21 mouse cellular contexts compared by ENCODE assay signal in the genomic region with DNA sequence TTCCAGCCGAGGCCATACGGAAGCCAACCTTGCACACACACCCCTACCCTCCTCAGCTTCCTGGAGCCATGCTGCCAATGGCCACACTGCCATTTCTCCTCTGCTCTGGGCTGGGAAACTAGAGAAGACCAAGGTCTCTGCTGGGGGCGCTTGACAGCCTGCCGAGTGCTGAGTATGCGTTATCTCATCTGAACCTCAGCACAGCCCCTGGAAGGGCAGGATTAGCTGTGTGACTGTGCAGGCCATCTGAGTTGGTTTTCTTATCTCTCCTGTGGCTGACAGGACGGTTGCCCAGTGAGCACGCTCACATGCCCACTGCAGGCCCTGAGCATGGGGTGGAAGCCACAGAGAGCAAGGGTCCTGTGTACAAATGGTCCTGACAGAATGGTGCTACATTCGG. TPM values are rescaled to one million over a fixed set of nuclear protein-coding genes. Genes with fewer than 3 reads are reported as not detected.
A peak's percentile ranks its signal among the peaks of the same experiment; 100 is the strongest.
DNase-seq lines count a peak whose midpoint lies in the region; ATAC-seq and TF ChIP-seq lines count a peak whose summit lies in the region.
"Had no signal": no experiment of that assay in that cellular context is flagged by ENCODE, and none has a peak within 500 bp of the region (broad histone marks: within the 10 kb centered on the region; RNA-seq: fewer than 3 reads in every experiment).

No protein-coding gene starts in this region.

- WGBS in heart, embryonic 12.5 days = 43% methylated on average over 8 of the region's 8 CpGs
- 23% methylated on average over 8 of the region's 8 CpGs for WGBS in liver, embryonic 15.5 days (ENCODE audit: insufficient replicate concordance)
- WGBS in hindbrain, embryonic 16.5 days = 96% methylated on average over 8 of the region's 8 CpGs

- H3K27me3 ChIP-seq in heart, embryonic 12.5 days (replicated peaks) = no peaks in the 10 kb centered on the region
- H3K27me3 ChIP-seq in G1E (ENCODE audit: insufficient read depth, low read length) = no peaks in the 10 kb centered on the region
- H3K27me3 ChIP-seq in liver, embryonic 15.5 days = no peaks in the 10 kb centered on the region
- no peaks in the 10 kb centered on the region for H3K27me3 ChIP-seq in hindbrain, embryonic 16.5 days (replicated peaks; ENCODE audit: control insufficient read depth, insufficient read depth, low read length)
- H3K27me3 ChIP-seq: limb, embryonic 15.5 days had no signal

- H3K36me3 ChIP-seq in heart, embryonic 12.5 days = peaks cover 82% of the 10 kb centered on the region
- peaks cover 94% of the 10 kb centered on the region for H3K36me3 ChIP-seq in G1E (replicated peaks)
- peaks cover 90% of the 10 kb centered on the region for H3K36me3 ChIP-seq in liver, embryonic 15.5 days (replicated peaks)
- peaks cover 47% of the 10 kb centered on the region for H3K36me3 ChIP-seq in hindbrain, embryonic 16.5 days (ENCODE audit: control insufficient read depth, insufficient read depth, low read length)

- H3K9ac ChIP-seq in heart, embryonic 12.5 days = no peak overlapping the region
- H3K9ac ChIP-seq in liver, embryonic 15.5 days = no peak overlapping the region
- no peak overlapping the region for H3K9ac ChIP-seq in hindbrain, embryonic 16.5 days (ENCODE audit: low read depth, low read length)
- H3K9ac ChIP-seq: hindbrain, embryonic 14.5 days; limb, embryonic 15.5 days had no signal

- H3K27ac ChIP-seq in heart, embryonic 12.5 days (ENCODE audit: poor library complexity, severe bottlenecking) = no peak overlapping the region
- H3K27ac ChIP-seq in liver, embryonic 15.5 days (replicated peaks) = peak overlapping the region; percentile 68
- H3K27ac ChIP-seq in hindbrain, embryonic 16.5 days (ENCODE audit: low read depth, low read length) = no peak overlapping the region
- H3K27ac ChIP-seq: embryonic facial prominence, embryonic 10.5 days; hindbrain, embryonic 14.5 days; limb, embryonic 15.5 days; midbrain, embryonic 10.5 days had no signal

- H3K4me2 ChIP-seq in heart, embryonic 12.5 days = no peak overlapping the region
- H3K4me2 ChIP-seq in liver, embryonic 15.5 days = peak overlapping the region; percentile 42
- no peak overlapping the region for H3K4me2 ChIP-seq in hindbrain, embryonic 16.5 days (ENCODE audit: low read length)
- H3K4me2 ChIP-seq: hindbrain, embryonic 14.5 days; limb, embryonic 15.5 days had no signal

- H3K9me3 ChIP-seq in heart, embryonic 12.5 days (replicated peaks) = no peaks in the 10 kb centered on the region
- no peaks in the 10 kb centered on the region for H3K9me3 ChIP-seq in G1E (replicated peaks)
- no peaks in the 10 kb centered on the region for H3K9me3 ChIP-seq in liver, embryonic 15.5 days (replicated peaks)
- no peaks in the 10 kb centered on the region for H3K9me3 ChIP-seq in hindbrain, embryonic 16.5 days (ENCODE audit: control insufficient read depth, low read length)
- H3K9me3 ChIP-seq: embryonic facial prominence, embryonic 10.5 days; limb, embryonic 15.5 days; midbrain, embryonic 10.5 days had no signal

- H3K4me3 ChIP-seq in heart, embryonic 12.5 days = no peak overlapping the region
- H3K4me3 ChIP-seq in G1E (ENCODE audit: low read depth, low read length) = peak overlapping the region; percentile 51; the same call in 1 of the 2 replicates
- no peak overlapping the region for H3K4me3 ChIP-seq in liver, embryonic 15.5 days (replicated peaks)
- H3K4me3 ChIP-seq in hindbrain, embryonic 16.5 days (ENCODE audit: low read length) = no peak overlapping the region
- H3K4me3 ChIP-seq: embryonic facial prominence, embryonic 10.5 days; erythroblast, embryonic 14.5 days; limb, embryonic 15.5 days; midbrain, embryonic 10.5 days had no signal

- H3K4me1 ChIP-seq in heart, embryonic 12.5 days (replicated peaks) = peaks cover 43% of the 10 kb centered on the region
- peaks cover 49% of the 10 kb centered on the region for H3K4me1 ChIP-seq in G1E (ENCODE audit: insufficient read depth, low read depth, low read length)
- peaks cover 65% of the 10 kb centered on the region for H3K4me1 ChIP-seq in liver, embryonic 15.5 days (replicated peaks)
- peaks cover 7% of the 10 kb centered on the region for H3K4me1 ChIP-seq in hindbrain, embryonic 16.5 days (ENCODE audit: control insufficient read depth, insufficient read depth, low read depth, low read length)
- H3K4me1 ChIP-seq: embryonic facial prominence, embryonic 10.5 days had no signal

- peak; percentile 90 for DNase-seq in heart, adult 11 months
- DNase-seq in G1E (ENCODE audit: low spot score) = peak; percentile 56
- no peak for DNase-seq in left cerebral cortex, postnatal 10 days (ENCODE audit: extremely low spot score in 1 of 2, low spot score in 2 of 2)
- DNase-seq: adrenal gland, postnatal 25 days; B cell, adult 2 months; cerebellum, postnatal 14 days; kidney, adult 11 months; thymus, postnatal 36 days had no signal

- ATAC-seq in heart, embryonic 12.5 days (ENCODE audit: insufficient number of reproducible peaks, low FRiP score) = no peak
- peak; percentile 83 for ATAC-seq in G1E (ENCODE audit: extremely low read depth, insufficient number of reproducible peaks, low FRiP score, poor library complexity, severe bottlenecking)
- peak; percentile 30 for ATAC-seq in common myeloid progenitor, adult 5-6 weeks (replicated peaks; ENCODE audit: low read depth, poor library complexity, severe bottlenecking)
- ATAC-seq in liver, embryonic 15.5 days (ENCODE audit: insufficient read depth) = peak; percentile 77
- ATAC-seq in hindbrain, embryonic 16.5 days = no peak
- ATAC-seq: forebrain, embryonic 16.5 days had no signal

- intact Hi-C loops in left cerebral cortex, postnatal 10 days (cut with DNase I) = no loop called here

- TF ChIP-seq CTCF in G1E (IDR thresholded peaks at IDR 0.05; ENCODE audit: low read depth, low read length) = no peak

RNA-seq across cellular contexts. Expression of gene Crocc, which starts 8.3 kb away (rescaled TPM):
- polyA plus RNA-seq in heart, embryonic 12.5 days (2016; fragmentation: Nextera tagmentation; extraction: Ambion mirVana) = 6.3 and 6.7 TPM in 2 replicates
- total RNA-seq in G1E (2014; fragmentation: Nextera tagmentation) (1.7 and 3.4 TPM in 2 replicates), G1E (2017) (3.0 and 3.4 TPM in 2 replicates)
- polyA plus RNA-seq in G1E (2012) = 5.3 and 7.1 TPM in 2 replicates
- 4.3 and 9.3 TPM in 2 replicates for total RNA-seq in common myeloid progenitor, adult 5-6 weeks (2017)
- 0.77 and 0.88 TPM in 2 replicates for polyA plus RNA-seq in liver, embryonic 15.5 days (2015; fragmentation: Nextera tagmentation; extraction: Ambion mirVana)
- 10 to 100 TPM; 44.5 to 45.2 TPM for total RNA-seq in left cerebral cortex, postnatal 10 days (2021)
- 4.6 and 4.9 TPM in 2 replicates for polyA plus RNA-seq in hindbrain, embryonic 16.5 days (2015; fragmentation: Nextera tagmentation; extraction: Ambion mirVana)

RNA-seq across cellular contexts. Expression of gene Necap2, which starts 9.5 kb away (rescaled TPM):
- 43.2 and 44.3 TPM in 2 replicates for polyA plus RNA-seq in heart, embryonic 12.5 days (2016; fragmentation: Nextera tagmentation; extraction: Ambion mirVana)
- 43.9 and 51.5 TPM in 2 replicates for total RNA-seq in G1E (2014; fragmentation: Nextera tagmentation)
- 61.9 and 62.4 TPM in 2 replicates for total RNA-seq in G1E (2017)
- 91.8 and 101 TPM in 2 replicates for polyA plus RNA-seq in G1E (2012)
- 60.3 and 78.8 TPM in 2 replicates for total RNA-seq in common myeloid progenitor, adult 5-6 weeks (2017)
- polyA plus RNA-seq in liver, embryonic 15.5 days (2015; fragmentation: Nextera tagmentation; extraction: Ambion mirVana) = 97.2 and 98.6 TPM in 2 replicates
- 10 to 100 TPM; 41.8 to 42.9 TPM for total RNA-seq in left cerebral cortex, postnatal 10 days (2021)
- polyA plus RNA-seq in hindbrain, embryonic 16.5 days (2015; fragmentation: Nextera tagmentation; extraction: Ambion mirVana) = 54.0 and 55.5 TPM in 2 replicates

RNA-seq across cellular contexts. Expression of gene Spata21, which starts 19.5 kb away (rescaled TPM):
- not detected in 2 replicates for polyA plus RNA-seq in heart, embryonic 12.5 days (2016; fragmentation: Nextera tagmentation; extraction: Ambion mirVana)
- total RNA-seq in G1E (2014; fragmentation: Nextera tagmentation) (not detected in 2 replicates), G1E (2017) (not detected in 2 replicates)
- polyA plus RNA-seq in G1E (2012) = not detected in 2 replicates
- total RNA-seq in common myeloid progenitor, adult 5-6 weeks (2017) = not detected in 2 replicates
- not detected in 2 replicates for polyA plus RNA-seq in liver, embryonic 15.5 days (2015; fragmentation: Nextera tagmentation; extraction: Ambion mirVana)
- total RNA-seq in left cerebral cortex, postnatal 10 days (2021) = under 1 TPM; 0.17 to 0.59 TPM
- polyA plus RNA-seq in hindbrain, embryonic 16.5 days (2015; fragmentation: Nextera tagmentation; extraction: Ambion mirVana) = 0.60 and 1.0 TPM in 2 replicates
- total RNA-seq: adrenal gland, postnatal 25 days; granulocyte monocyte progenitor cell, adult 5-6 weeks had no signal
- polyA plus RNA-seq: erythroblast, embryonic 14.5 days; heart, postnatal 0 days; neural tube, embryonic 11.5 days had no signal

RNA-seq across cellular contexts. Expression of gene Mfap2, which starts 58.4 kb away (rescaled TPM):
- polyA plus RNA-seq in heart, embryonic 12.5 days (2016; fragmentation: Nextera tagmentation; extraction: Ambion mirVana) = 245 and 246 TPM in 2 replicates
- not detected in 2 replicates for total RNA-seq in G1E (2014; fragmentation: Nextera tagmentation)
- total RNA-seq in G1E (2017) = not detected in 2 replicates
- polyA plus RNA-seq in G1E (2012) = not detected in 2 replicates
- not detected in 2 replicates for total RNA-seq in common myeloid progenitor, adult 5-6 weeks (2017)
- 17.5 and 21.1 TPM in 2 replicates for polyA plus RNA-seq in liver, embryonic 15.5 days (2015; fragmentation: Nextera tagmentation; extraction: Ambion mirVana)
- 10 to 100 TPM in 1 of 2 experiments, 1 to 10 TPM in 1; 9.3 to 14.8 TPM for total RNA-seq in left cerebral cortex, postnatal 10 days (2021)
- 130 and 180 TPM in 2 replicates for polyA plus RNA-seq in hindbrain, embryonic 16.5 days (2015; fragmentation: Nextera tagmentation; extraction: Ambion mirVana)
- total RNA-seq: granulocyte monocyte progenitor cell, adult 5-6 weeks had no signal

Comparison
In these comparisons a context has a peak if more than half of its experiments do, and no peak if none do; other contexts are left out.
1. DNase-seq: peak in heart, adult 11 months (single experiment) and G1E (single experiment); none in left cerebral cortex, postnatal 10 days (0 of 2).
2. ATAC-seq: peak in G1E (single experiment), common myeloid progenitor, adult 5-6 weeks (single experiment) and liver, embryonic 15.5 days (single experiment); none in heart, embryonic 12.5 days (single experiment) and hindbrain, embryonic 16.5 days (single experiment).